Mouse (Mus musculus) forebrain, embryonic 15.5 days (tissue): ENCODE measurements at regions not wholly inside any gene's neighbourhood (a gene's known extent, or its start where the extent isn't known, plus 50 kb on each side); places are given as distances from the start of the nearest gene placed in this dataset.

Experiments
- ATAC-seq: fragments of 200-750 bp; cut with Nextera tagmentation; replicated peaks from 2 replicates; pipeline ENCODE4 v1.8.0; 2017; ENCODE audit warnings: mild to moderate bottlenecking, moderate TSS enrichment, moderate library complexity
- H3K27ac ChIP-seq: fragments of 300-500 bp; sonication (generic); replicated peaks from 2 replicates; pipeline ENCODE4 v1.5.1; 2015; ENCODE audit warnings: mild to moderate bottlenecking, inconsistent platforms
- H3K27me3 ChIP-seq: fragments of 300-500 bp; sonication (generic); 2 replicates; pipeline ENCODE4 v1.6.1; 2015; ENCODE audit warnings: inconsistent platforms
- H3K36me3 ChIP-seq: fragments of 300-500 bp; sonication (generic); 2 replicates; pipeline ENCODE4 v1.6.1; 2015; ENCODE audit warnings: mild to moderate bottlenecking, inconsistent platforms
- H3K4me1 ChIP-seq: fragments of 300-500 bp; sonication (generic); 2 replicates; pipeline ENCODE4 v1.6.1; 2015; ENCODE audit warnings: inconsistent platforms
- H3K4me2 ChIP-seq: fragments of 300-500 bp; sonication (generic); replicated peaks from 2 replicates; pipeline ENCODE4 v1.6.1; 2015; ENCODE audit warnings: mild to moderate bottlenecking, inconsistent platforms
- H3K4me3 ChIP-seq: fragments of 300-500 bp; sonication (generic); 2 replicates; pipeline ENCODE4 v1.5.1; 2015; ENCODE audit warnings: mild to moderate bottlenecking, inconsistent platforms
- H3K9ac ChIP-seq: fragments of 300-500 bp; sonication (generic); replicated peaks from 2 replicates; pipeline ENCODE4 v1.6.1; 2015; ENCODE audit warnings: mild to moderate bottlenecking, inconsistent platforms
- H3K9me3 ChIP-seq: fragments of 300-500 bp; sonication (generic); 2 replicates; pipeline ENCODE4 v1.6.1; 2016; ENCODE audit warnings: inconsistent platforms
- WGBS: fragments of 180-500 bp; shearing (Covaris S2); methylation state at CpG from one replicate; pipeline ENCODE4 v1.1.7; 2015; ENCODE audit warnings: mixed read lengths; 5-methylcytosine and 5-hydroxymethylcytosine counted together

GRCm38 (mm10) chr11:25157861-25158245 is 1052.7 kb downstream of the 5730522E02Rik start:
- Histone ChIP-seq H3K4me2 (no peak overlapping the region), H3K27me3 (no peaks in the 10 kb centered on the region), H3K4me3 (no peak overlapping the region), H3K36me3 (no peaks in the 10 kb centered on the region), H3K9me3 (no peaks in the 10 kb centered on the region), H3K4me1 (peaks cover 20% of the 10 kb centered on the region), H3K9ac (no peak overlapping the region), H3K27ac (peak overlapping the region; percentile 73)
- ATAC-seq = 0 out of 2 replicates have a peak, but pooled peaks have one; percentile 36
- 14% methylated on average over 3 of the region's 3 CpGs for WGBS

GRCm38 (mm10) chr11:25158884-25159283 is 1051.7 kb downstream of the 5730522E02Rik start:
- H3K27me3 ChIP-seq = no peaks in the 10 kb centered on the region
- no peaks in the 10 kb centered on the region for H3K36me3 ChIP-seq
- no peak overlapping the region for H3K27ac ChIP-seq
- WGBS = 96% methylated on average over 1 of the region's 1 CpGs
- no peak overlapping the region for H3K4me2 ChIP-seq
- no peak overlapping the region for H3K4me3 ChIP-seq
- H3K9ac ChIP-seq = no peak overlapping the region
- no peak for ATAC-seq
- peaks cover 20% of the 10 kb centered on the region for H3K4me1 ChIP-seq
- no peaks in the 10 kb centered on the region for H3K9me3 ChIP-seq

DNA sequence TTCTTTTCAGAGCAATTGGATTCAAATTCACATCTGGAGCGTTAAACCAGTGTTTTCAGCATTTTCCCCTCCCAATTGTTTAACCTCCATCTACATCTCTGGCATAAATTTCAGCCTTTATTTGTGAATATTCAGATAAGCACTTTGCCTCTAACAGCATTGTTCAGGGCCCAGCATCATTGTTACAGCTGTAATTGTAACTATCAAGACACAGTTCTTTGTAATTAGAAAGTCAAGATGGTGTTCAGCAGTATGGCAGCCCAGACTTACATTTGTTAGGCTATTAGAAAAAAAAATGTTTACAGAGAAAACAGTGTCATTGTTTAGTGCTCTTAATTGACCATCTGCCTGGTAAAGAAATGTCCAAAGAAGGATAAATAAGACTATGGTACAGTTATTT is 1042.6 kb downstream of the 5730522E02Rik start:
- peak overlapping the region; percentile 53 for H3K27ac ChIP-seq

DNA sequence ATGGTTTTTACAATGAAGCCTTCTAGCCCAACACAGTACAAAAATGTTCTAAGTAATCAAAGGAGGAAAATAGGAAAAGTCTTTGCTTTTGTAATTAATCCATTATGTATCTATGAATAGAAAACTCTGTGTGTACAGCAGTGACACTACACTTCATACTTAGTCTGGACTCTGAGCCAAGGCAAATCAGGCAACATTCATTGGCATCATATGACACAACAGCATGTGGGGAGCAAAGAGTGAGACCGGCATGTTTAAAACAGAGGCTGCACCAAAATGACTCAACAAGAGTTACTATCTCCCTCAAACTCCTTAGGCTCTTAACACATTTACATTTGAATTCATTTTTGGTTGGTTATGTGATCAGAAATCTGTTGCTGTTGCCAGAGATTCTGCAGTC is 1039.5 kb downstream of the 5730522E02Rik start:
- WGBS = 51% methylated on average over 1 of the region's 1 CpGs
- ATAC-seq = no peak

More for the DNA sequence above, 1042.6 kb downstream of the 5730522E02Rik start:
- Histone ChIP-seq H3K4me3 (no peak overlapping the region), H3K4me2 (no peak overlapping the region), H3K4me1 (0 out of 2 replicates have a peak, but pooled peaks cover 4% of the 10 kb centered on the region), H3K27me3 (no peaks in the 10 kb centered on the region), H3K9me3 (no peaks in the 10 kb centered on the region), H3K36me3 (no peaks in the 10 kb centered on the region), H3K9ac (no peak overlapping the region)
- ATAC-seq = no peak; the same call in 1 of the 2 replicates
- WGBS = 66% methylated on average over 1 of the region's 1 CpGs

More for the DNA sequence above, 1039.5 kb downstream of the 5730522E02Rik start:
- H3K4me3 ChIP-seq = no peak overlapping the region
- no peaks in the 10 kb centered on the region for H3K27me3 ChIP-seq
- H3K36me3 ChIP-seq = no peaks in the 10 kb centered on the region
- H3K9me3 ChIP-seq = no peaks in the 10 kb centered on the region
- no peak overlapping the region for H3K4me2 ChIP-seq
- 0 out of 2 replicates have a peak, but pooled peaks cover 4% of the 10 kb centered on the region for H3K4me1 ChIP-seq
- no peak overlapping the region for H3K9ac ChIP-seq
- no peak overlapping the region for H3K27ac ChIP-seq
